Mouse (Mus musculus) forebrain, embryonic 12.5 days (tissue): Measurements from ENCODE around the gene Col1a1. TPM values are rescaled to one million over a fixed set of nuclear protein-coding genes. Genes with fewer than 3 reads are reported as not detected.

ENCODE experiments used
- ATAC-seq: fragments of 200-750 bp; cut with Nextera tagmentation; 2 replicates; pipeline ENCODE4 v1.8.0; 2017; ENCODE audit warnings: moderate TSS enrichment; ENCODE audit not compliant: low FRiP score
- H3K27ac ChIP-seq: fragments of 300-500 bp; sonication (generic); 2 replicates; pipeline ENCODE4 v1.5.1; 2016; ENCODE audit warnings: mild to moderate bottlenecking
- H3K27me3 ChIP-seq: fragments of 300-500 bp; sonication (generic); 2 replicates; pipeline ENCODE4 v1.6.1; 2016; ENCODE audit warnings: mild to moderate bottlenecking
- H3K36me3 ChIP-seq: fragments of 300-500 bp; sonication (generic); replicated peaks from 2 replicates; pipeline ENCODE4 v1.6.1; 2016; ENCODE audit warnings: mild to moderate bottlenecking
- H3K4me1 ChIP-seq: fragments of 300-500 bp; sonication (generic); 2 replicates; pipeline ENCODE4 v1.6.1; 2016
- H3K4me2 ChIP-seq: fragments of 300-500 bp; sonication (generic); 2 replicates; pipeline ENCODE4 v1.6.1; 2016; ENCODE audit warnings: mild to moderate bottlenecking, moderate library complexity
- H3K4me3 ChIP-seq: fragments of 300-500 bp; sonication (generic); replicated peaks from 2 replicates; pipeline ENCODE4 v1.5.1; 2016; ENCODE audit warnings: mild to moderate bottlenecking
- H3K9ac ChIP-seq: fragments of 300-500 bp; sonication (generic); 2 replicates; pipeline ENCODE4 v1.6.1; 2016; ENCODE audit warnings: mild to moderate bottlenecking
- H3K9me3 ChIP-seq: fragments of 300-500 bp; sonication (generic); 2 replicates; pipeline ENCODE4 v1.6.1; 2016
- WGBS: fragments of 180-500 bp; shearing (Covaris S2); methylation state at CpG from one replicate; pipeline ENCODE4 v1.1.7; 2016; 5-methylcytosine and 5-hydroxymethylcytosine counted together
- polyA plus RNA-seq: library from polyadenylated mRNA; unstranded; fragments of >200 nt; fragmentation: Nextera tagmentation; extraction: Ambion mirVana; gene quantifications from 2 replicates; pipeline ENCODE4 v1.2.1, GENCODE M21; 2016

Gene Col1a1
- polyA plus RNA-seq, 1 experiment from 2014 or later: 267 TPM

DNA sequence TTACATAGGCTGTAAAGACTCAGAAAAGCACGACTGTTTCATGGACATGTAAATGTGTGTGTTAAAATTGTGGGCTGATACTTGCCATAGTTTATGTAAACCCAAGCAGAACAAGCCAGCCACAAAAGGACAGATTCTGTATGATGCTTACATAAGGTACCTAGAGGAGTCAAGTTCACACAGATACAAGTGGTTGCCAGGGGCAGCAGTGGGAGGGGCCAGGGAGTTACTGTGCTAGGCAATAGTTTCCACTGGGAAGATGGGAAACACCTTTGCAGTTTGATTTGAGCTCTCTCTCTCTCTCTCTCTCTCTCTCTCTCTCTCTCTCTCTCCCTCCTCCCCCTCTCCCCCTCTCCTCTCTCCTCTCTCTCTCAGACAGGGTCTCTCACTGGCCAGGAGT, 49.1 kb downstream of the Col1a1 start:
- no peak overlapping the region for H3K27ac ChIP-seq

DNA sequence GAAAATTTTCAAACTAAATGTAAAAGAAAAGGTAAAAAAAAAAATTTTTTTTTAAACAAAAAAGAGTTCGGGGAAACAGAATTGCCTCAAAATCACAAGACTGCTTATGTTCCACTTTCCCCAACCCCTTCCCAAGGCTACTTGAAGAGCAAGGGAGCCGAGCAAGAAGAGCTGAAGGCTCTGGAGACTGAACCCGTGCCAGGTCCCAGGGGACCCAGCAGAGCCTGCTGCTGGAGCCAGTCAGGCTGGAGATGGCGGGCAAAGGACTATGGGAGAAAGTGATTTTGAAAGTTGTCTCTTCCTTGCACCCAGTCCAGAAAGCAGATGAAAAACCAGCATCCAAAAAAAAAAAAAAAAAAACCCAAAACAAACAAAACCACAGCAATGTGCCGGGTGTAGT, 49.8 kb downstream of the Col1a1 start:
- Histone ChIP-seq H3K36me3 (no peaks in the 10 kb centered on the region), H3K27ac (no peak overlapping the region), H3K4me1 (peaks cover 39% of the 10 kb centered on the region), H3K9me3 (no peaks in the 10 kb centered on the region), H3K4me2 (no peak overlapping the region), H3K4me3 (no peak overlapping the region), H3K27me3 (no peaks in the 10 kb centered on the region), H3K9ac (no peak overlapping the region)
- WGBS: 86% methylated on average over 5 of the region's 5 CpGs
- ATAC-seq: no peak

More for the DNA sequence above, 49.1 kb downstream of the Col1a1 start:
- Histone ChIP-seq H3K4me3 (no peak overlapping the region), H3K4me1 (peaks cover 34% of the 10 kb centered on the region), H3K9ac (no peak overlapping the region), H3K36me3 (no peaks in the 10 kb centered on the region), H3K9me3 (no peaks in the 10 kb centered on the region), H3K4me2 (no peak overlapping the region), H3K27me3 (no peaks in the 10 kb centered on the region)
- 41% methylated on average over 1 of the region's 1 CpGs for WGBS
- ATAC-seq: no peak

DNA sequence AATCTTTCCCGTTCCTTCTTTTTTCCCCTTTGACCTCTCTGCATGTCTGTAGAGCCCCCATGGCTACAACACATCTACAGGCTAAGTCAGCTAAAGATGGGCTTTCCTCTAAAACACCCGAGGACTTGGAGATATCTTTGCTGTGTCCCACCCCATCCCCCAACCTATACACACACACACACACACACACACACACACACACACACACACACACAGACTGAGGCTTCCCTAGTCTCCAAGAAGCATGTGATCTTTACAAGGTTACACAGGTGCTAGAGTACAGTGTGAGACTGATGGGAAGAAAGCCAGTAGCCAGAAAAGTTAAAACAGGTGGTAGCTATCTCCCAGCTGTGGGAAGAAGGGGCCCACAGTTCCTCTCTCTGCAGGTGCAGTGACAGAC, 50.4 kb downstream of the Col1a1 start:
- Histone ChIP-seq H3K4me1 (peaks cover 39% of the 10 kb centered on the region), H3K27me3 (no peaks in the 10 kb centered on the region), H3K27ac (no peak overlapping the region), H3K4me3 (no peak overlapping the region), H3K4me2 (no peak overlapping the region), H3K36me3 (no peaks in the 10 kb centered on the region), H3K9ac (no peak overlapping the region), H3K9me3 (no peaks in the 10 kb centered on the region)
- 73% methylated on average over 2 of the region's 2 CpGs for whole genome bisulfite sequencing
- no peak for ATAC-seq

DNA sequence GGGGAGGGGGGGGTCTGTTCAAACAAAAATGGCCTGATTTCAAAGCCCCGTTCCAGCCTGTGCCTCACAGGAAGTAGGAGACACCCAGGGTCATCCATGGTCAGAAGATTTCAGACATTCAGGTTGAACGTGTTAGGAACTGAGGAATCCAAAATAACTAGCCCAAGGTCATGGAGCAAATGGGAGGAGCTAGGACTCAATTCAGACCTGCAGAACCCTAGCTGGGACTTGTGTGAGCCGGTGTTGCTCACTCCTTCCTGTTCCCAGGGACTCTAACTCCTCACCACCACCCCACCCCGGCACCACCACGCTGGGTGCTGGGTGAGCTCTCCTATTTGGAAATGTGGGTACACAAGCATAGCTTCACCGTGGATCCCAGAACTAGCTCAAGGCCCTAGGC, 51.3 kb downstream of the Col1a1 start:
- Histone ChIP-seq H3K27ac (no peak overlapping the region), H3K4me2 (no peak overlapping the region), H3K27me3 (no peaks in the 10 kb centered on the region), H3K36me3 (no peaks in the 10 kb centered on the region), H3K4me3 (no peak overlapping the region), H3K9me3 (no peaks in the 10 kb centered on the region), H3K9ac (no peak overlapping the region), H3K4me1 (peaks cover 42% of the 10 kb centered on the region)
- 51% methylated on average over 6 of the region's 6 CpGs for WGBS
- no peak for ATAC-seq

DNA sequence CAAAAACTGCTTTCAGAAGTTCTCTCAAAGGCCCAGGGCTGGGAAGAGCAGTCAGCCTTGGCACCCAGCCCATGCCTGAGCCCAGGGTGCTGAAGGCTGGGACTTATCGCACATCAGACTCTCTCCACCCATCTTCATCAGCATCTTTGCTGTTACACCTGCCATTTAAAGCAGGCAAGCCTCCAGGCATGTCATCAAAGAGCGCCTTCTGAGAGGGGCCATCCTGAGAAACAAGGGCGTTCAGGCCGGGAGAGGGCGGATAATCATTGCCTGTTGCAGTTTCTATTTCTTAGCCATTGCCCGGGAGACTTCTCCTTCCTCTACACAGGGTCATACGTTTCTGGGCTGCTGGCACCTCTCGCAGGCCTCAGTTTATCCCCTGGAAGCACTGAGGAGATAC, 51.8 kb downstream of the Col1a1 start:
- 83% methylated on average over 8 of the region's 8 CpGs for WGBS

DNA sequence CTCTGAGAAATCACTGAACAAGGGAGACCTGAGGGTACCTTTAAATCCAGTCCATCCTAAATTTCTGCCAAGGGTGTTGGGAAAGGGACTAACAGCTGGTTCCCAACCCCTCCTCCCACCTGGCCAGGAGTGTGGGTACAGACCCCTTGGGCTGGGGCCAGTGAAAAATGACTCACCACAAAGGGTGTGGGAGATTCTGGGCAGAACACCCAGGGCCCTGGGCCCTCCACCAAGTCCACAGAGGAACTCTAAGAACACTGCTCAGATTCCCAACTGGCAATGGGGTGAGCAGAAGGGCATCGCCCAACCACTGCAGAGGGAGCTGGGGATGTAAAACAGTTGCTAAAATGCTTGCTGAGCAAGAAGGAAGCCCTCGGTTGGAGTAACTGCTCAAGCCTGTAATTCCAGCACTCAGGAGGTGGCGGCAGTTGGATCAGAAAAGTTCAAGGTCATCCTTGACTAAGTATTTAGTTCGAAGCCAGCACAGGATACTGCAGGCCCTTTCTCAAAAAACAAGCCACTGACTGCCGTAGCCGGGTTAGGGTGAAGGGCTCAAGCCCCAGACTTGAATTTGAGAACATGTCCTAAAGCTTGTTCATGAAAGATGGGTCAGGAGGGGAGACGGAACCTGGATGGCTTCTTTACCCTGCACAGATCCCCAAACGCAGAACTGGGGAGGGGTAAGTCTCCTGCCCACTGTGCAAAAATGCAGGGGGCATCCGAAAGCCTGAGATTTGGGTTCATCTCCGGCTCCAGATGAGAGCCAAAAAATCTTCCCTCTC, 52.9 kb downstream of the Col1a1 start:
- no peaks in the 10 kb centered on the region for H3K36me3 ChIP-seq
- H3K4me3 ChIP-seq: peak overlapping the region; percentile 54
- no peaks in the 10 kb centered on the region for H3K9me3 ChIP-seq
- H3K4me1 ChIP-seq: peaks cover 59% of the 10 kb centered on the region
- ATAC-seq: no peak
- peak overlapping the region; percentile 94 for H3K27ac ChIP-seq
- H3K9ac ChIP-seq: peak overlapping the region; percentile 71
- no peaks in the 10 kb centered on the region for H3K27me3 ChIP-seq
- H3K4me2 ChIP-seq: peak overlapping the region; percentile 97
- WGBS: 20% methylated on average over 10 of the region's 10 CpGs

More for the DNA sequence above, 51.8 kb downstream of the Col1a1 start:
- Histone ChIP-seq H3K9ac (no peak overlapping the region), H3K4me2 (no peak overlapping the region), H3K36me3 (no peaks in the 10 kb centered on the region), H3K27me3 (no peaks in the 10 kb centered on the region), H3K4me3 (no peak overlapping the region), H3K27ac (no peak overlapping the region), H3K4me1 (peaks cover 48% of the 10 kb centered on the region), H3K9me3 (no peaks in the 10 kb centered on the region)
- no peak for ATAC-seq

DNA sequence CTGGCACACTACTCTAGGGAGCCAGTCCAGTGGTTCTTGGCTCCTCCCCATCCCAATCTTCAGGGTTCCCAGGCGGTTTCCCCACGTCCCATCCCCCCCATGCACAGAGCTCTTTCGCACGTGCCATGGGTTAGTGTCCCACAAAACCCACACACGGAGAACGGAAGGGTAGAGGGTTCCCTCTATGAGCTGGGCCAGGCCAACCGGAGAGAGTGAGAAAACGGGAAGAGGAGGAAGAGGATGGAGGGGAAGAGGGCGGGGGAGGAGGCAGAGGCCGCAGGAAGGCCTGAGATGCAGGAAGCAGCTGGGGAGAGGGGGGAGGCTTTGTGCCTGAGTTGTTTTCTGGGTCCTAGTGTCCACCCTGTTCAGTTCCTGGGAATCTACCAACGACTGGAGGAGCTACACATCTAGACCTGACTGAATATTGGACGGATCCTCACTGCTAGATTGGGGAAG, 53.6 kb downstream of the Col1a1 start:
- H3K4me1 ChIP-seq: peaks cover 65% of the 10 kb centered on the region
- ATAC-seq: peak; percentile 73

DNA sequence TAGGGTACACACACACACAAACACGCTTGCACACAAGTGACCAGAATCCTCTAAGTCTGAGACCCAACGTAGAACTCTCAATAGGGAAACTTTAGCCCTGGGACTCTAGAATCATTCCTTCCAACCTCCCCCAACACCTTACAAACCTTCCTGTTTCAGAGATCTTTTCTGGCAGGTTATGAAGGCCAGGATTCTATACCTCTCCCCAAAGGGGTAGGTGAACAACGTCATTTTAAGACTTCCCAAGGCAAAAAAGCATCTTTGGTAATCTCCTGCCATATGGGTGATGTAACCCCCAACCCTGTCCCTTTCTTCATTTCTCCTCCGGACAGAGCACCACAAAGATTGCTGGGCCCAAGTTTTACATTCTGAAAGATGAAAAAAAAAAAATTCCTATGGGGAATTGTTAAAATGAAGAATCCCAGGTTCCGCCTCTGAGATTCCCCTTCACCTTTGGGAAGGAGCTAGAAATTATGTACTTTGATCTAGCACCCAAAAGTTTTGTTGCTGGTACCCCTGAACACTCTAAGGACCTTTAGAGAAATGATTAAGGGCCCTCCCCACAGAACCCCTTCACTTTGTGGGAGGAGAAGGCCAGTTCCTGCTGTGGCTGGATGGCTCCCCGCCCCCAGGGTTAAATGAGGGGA, 54.2 kb downstream of the Col1a1 start:
- Histone ChIP-seq H3K4me1 (peaks cover 69% of the 10 kb centered on the region), H3K9me3 (no peaks in the 10 kb centered on the region)

More for the DNA sequence above, 53.6 kb downstream of the Col1a1 start:
- no peaks in the 10 kb centered on the region for H3K27me3 ChIP-seq
- peak overlapping the region; percentile 94 for H3K27ac ChIP-seq
- no peaks in the 10 kb centered on the region for H3K9me3 ChIP-seq
- peak overlapping the region; percentile 54 for H3K4me3 ChIP-seq
- peak overlapping the region; percentile 97 for H3K4me2 ChIP-seq
- H3K9ac ChIP-seq: peak overlapping the region; percentile 71
- H3K36me3 ChIP-seq: no peaks in the 10 kb centered on the region; the same call in 1 of the 2 replicates
- 1% methylated on average over 12 of the region's 12 CpGs for WGBS

DNA sequence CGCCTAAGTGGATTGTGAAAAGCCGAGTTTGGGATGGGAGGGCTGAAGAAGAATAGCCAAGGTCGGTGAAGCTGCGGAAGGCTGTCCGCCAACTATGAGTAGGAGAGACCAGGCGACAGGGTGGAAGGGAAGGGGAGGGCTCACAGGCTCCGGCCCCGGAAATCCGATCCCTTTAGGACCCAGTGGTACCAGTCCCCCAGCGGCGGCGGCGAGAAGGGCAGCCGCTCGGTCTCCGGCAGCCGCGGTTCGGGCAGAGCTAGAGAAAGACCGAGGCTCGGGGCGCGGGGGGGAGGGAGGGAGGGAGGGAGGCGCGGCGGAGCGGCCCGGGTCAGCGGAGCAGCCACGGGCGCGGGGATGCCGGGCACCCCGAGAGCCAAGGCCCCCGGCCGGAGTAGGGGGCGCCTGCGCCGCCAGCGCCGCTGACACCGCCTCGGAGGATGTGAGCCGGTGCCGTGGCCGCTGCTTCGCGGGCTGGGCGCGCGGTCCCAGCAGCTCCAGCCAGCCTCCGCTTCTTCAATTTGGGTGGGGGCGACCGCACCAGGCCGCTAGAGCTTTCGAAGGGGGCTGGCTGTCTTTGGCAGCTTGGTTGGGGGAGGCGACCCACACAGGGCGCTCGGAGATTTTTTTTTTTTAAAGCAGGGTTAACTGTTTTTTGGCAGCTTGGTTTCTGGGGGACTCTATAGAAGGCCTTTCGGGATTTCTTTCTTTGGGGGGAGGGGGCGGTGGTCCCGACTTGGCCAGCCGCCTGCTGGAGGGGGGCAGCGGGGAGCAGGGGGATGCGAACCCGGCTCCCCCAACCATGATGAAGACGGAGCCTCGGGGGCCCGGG, 54.9 kb downstream of the Col1a1 start, which contains the start of gene Ppp1r9b:
Gene Ppp1r9b (plus strand): TSS at position 287 of the 829 bp plus-strand sequence.
- Histone ChIP-seq H3K4me2 (peak within 1 kb of the TSS; percentile 97), H3K4me1 (peaks cover 75% of the 10 kb centered on the region), H3K9me3 (no peaks in the 10 kb centered on the region), H3K27ac (peak within 1 kb of the TSS; percentile 94), H3K27me3 (no peaks in the 10 kb centered on the region), H3K36me3 (peaks cover under 1% of the 10 kb centered on the region), H3K9ac (peak within 1 kb of the TSS; percentile 94), H3K4me3 (peak within 1 kb of the TSS; percentile 96)
- WGBS: under 1% methylated on average over 60 of the region's 69 CpGs
- peak; percentile 87 for ATAC-seq

More for the DNA sequence above, 54.2 kb downstream of the Col1a1 start:
- ATAC-seq: no peak
- H3K4me2 ChIP-seq: peak overlapping the region; percentile 97
- H3K9ac ChIP-seq: peak overlapping the region; percentile 94
- H3K36me3 ChIP-seq: no peaks in the 10 kb centered on the region; the same call in 1 of the 2 replicates
- 41% methylated on average over 6 of the region's 6 CpGs for WGBS
- H3K4me3 ChIP-seq: peak overlapping the region; percentile 96
- H3K27me3 ChIP-seq: no peaks in the 10 kb centered on the region
- peak overlapping the region; percentile 94 for H3K27ac ChIP-seq

DNA sequence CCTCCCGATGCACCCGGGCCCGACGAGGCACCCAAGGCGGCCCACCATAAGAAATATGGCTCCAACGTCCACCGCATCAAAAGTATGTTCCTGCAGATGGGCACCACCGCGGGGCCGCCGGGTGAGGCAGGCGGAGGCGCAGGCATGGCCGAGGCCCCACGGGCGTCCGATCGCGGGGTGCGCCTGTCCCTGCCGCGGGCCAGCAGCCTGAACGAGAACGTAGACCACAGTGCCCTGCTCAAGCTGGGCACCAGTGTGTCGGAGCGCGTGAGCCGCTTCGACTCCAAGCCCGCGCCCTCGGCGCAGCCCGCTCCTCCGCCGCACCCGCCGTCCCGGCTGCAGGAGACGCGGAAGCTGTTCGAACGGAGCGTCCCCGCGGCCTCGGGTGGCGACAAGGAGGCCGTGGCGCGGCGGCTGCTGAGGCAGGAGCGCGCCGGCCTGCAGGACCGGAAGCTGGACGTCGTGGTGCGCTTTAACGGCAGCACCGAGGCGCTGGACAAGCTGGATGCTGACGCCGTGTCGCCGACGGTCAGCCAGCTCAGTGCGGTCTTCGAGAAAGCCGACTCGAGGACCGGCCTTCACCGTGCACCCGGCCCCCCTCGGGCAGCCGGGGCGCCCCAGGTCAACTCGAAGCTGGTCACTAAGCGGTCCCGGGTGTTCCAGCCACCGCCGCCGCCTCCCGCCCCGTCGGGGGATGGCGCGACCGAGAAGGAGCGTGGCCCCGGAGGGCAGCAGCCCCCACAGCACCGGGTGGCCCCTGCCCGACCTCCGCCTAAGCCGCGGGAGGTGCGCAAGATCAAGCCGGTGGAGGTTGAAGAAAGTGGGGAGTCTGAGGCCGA, 55.8 kb downstream of the Col1a1 start:
- ATAC-seq: no peak
- peak overlapping the region; percentile 97 for H3K4me2 ChIP-seq
- under 1% methylated on average over 94 of the region's 99 CpGs for WGBS

DNA sequence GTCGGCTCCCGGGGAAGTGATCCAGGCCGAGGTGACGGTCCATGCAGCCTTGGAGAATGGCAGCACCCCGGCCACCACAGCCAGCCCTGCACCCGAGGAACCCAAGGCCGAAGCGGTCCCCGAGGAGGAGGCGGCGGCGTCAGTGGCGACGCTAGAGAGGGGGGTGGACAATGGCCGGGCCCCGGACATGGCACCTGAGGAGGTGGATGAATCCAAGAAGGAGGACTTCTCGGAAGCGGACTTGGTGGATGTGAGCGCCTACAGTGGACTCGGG, 56.4 kb downstream of the Col1a1 start:
- peaks cover 15% of the 10 kb centered on the region for H3K36me3 ChIP-seq
- H3K9ac ChIP-seq: peak overlapping the region; percentile 94
- H3K4me2 ChIP-seq: peak overlapping the region; percentile 97
- under 1% methylated on average over 20 of the region's 20 CpGs for WGBS
- peak overlapping the region; percentile 96 for H3K4me3 ChIP-seq
- no peaks in the 10 kb centered on the region for H3K27me3 ChIP-seq
- no peak for ATAC-seq
- H3K27ac ChIP-seq: peak overlapping the region; percentile 94
- H3K4me1 ChIP-seq: peaks cover 77% of the 10 kb centered on the region
- no peaks in the 10 kb centered on the region for H3K9me3 ChIP-seq

More for the DNA sequence above, 55.8 kb downstream of the Col1a1 start:
- H3K9ac ChIP-seq: peak overlapping the region; percentile 94
- H3K27ac ChIP-seq: peak overlapping the region; percentile 94
- H3K36me3 ChIP-seq: peaks cover 9% of the 10 kb centered on the region
- no peaks in the 10 kb centered on the region for H3K9me3 ChIP-seq
- peaks cover 82% of the 10 kb centered on the region for H3K4me1 ChIP-seq
- peak overlapping the region; percentile 96 for H3K4me3 ChIP-seq
- H3K27me3 ChIP-seq: no peaks in the 10 kb centered on the region
